13 mouse cellular contexts compared by ENCODE assay signal in genomic region chr8:111835540-111835939, GRCm38 (mm10). TPM values are rescaled to one million over a fixed set of nuclear protein-coding genes. Genes with fewer than 3 reads are reported as not detected.
DNase-seq lines count a peak whose midpoint lies in the region; ATAC-seq lines count a peak whose summit lies in the region.
"Had no signal": no experiment of that assay in that cellular context is flagged by ENCODE, and none has a peak within 500 bp of the region (broad histone marks: within the 10 kb centered on the region; RNA-seq: fewer than 3 reads in every experiment).

No protein-coding gene starts in this region.

- peak; percentile 23 for DNase-seq in adrenal gland, postnatal 14 days
- no peak for DNase-seq in adrenal gland, adult 18-20 months (ENCODE audit: low spot score in 2 of 2)
- DNase-seq in kidney, adult 9 months, result peak; percentile 46
- DNase-seq in adipocyte (ENCODE audit: low spot score), result peak; percentile 47
- DNase-seq in lung, postnatal 10 days, result peak; percentile 51
- no peak for DNase-seq in adrenal gland, postnatal 4 days (ENCODE audit: low spot score in 2 of 2)
- no peak for DNase-seq in urinary bladder, adult 2 months (ENCODE audit: low spot score)
- DNase-seq: adrenal gland, postnatal 10 days; heart, adult 11 months; spleen, adult 18-20 months had no signal

- no peak overlapping the region for H3K4me2 ChIP-seq in kidney, embryonic 14.5 days (replicated peaks; ENCODE audit: low read depth, low read length)
- H3K4me2 ChIP-seq: liver, embryonic 15.5 days had no signal

- WGBS in kidney, embryonic 14.5 days, result 37% methylated on average over 1 of the region's 1 CpGs

- ATAC-seq in kidney, embryonic 14.5 days (ENCODE audit: low FRiP score, low TSS enrichment), result no peak

- H3K4me1 ChIP-seq in kidney, embryonic 14.5 days (ENCODE audit: control insufficient read depth, insufficient read depth, low read length), result peaks cover 20% of the 10 kb centered on the region
- H3K4me1 ChIP-seq: liver, embryonic 15.5 days had no signal

- no peak overlapping the region for H3K9ac ChIP-seq in kidney, embryonic 14.5 days (ENCODE audit: low read depth, low read length)
- H3K9ac ChIP-seq: liver, embryonic 15.5 days had no signal

- H3K4me3 ChIP-seq in kidney, embryonic 14.5 days (ENCODE audit: low read length), result no peak overlapping the region
- H3K4me3 ChIP-seq: liver, embryonic 15.5 days; myocyte had no signal

- H3K27me3 ChIP-seq in kidney, embryonic 14.5 days (ENCODE audit: control insufficient read depth, insufficient read depth, low read length), result no peaks in the 10 kb centered on the region
- H3K27me3 ChIP-seq: liver, embryonic 15.5 days had no signal

- no peak overlapping the region for H3K27ac ChIP-seq in kidney, embryonic 14.5 days (ENCODE audit: low read depth, low read length)
- H3K27ac ChIP-seq: liver, embryonic 15.5 days had no signal

- H3K9me3 ChIP-seq in kidney, embryonic 14.5 days (ENCODE audit: control insufficient read depth, low read length), result no peaks in the 10 kb centered on the region
- H3K9me3 ChIP-seq: liver, embryonic 15.5 days had no signal

- peaks cover 32% of the 10 kb centered on the region for H3K36me3 ChIP-seq in kidney, embryonic 14.5 days (ENCODE audit: control insufficient read depth, insufficient read depth, low read length)

RNA-seq across cellular contexts. Expression of gene Cfdp1, which starts 18.6 kb away (rescaled TPM):
- total RNA-seq in adrenal gland, postnatal 14 days (2021), result 82.4 and 83.1 TPM in 2 replicates
- 10 to 100 TPM; 68.2 to 77.9 TPM for total RNA-seq in adrenal gland, adult 18-20 months (2021)
- 221 and 289 TPM in 2 replicates for polyA plus RNA-seq in kidney, embryonic 14.5 days (2014; fragmentation: Nextera tagmentation; extraction: Ambion mirVana)
- 10 to 100 TPM; 84.4 to 100.0 TPM for total RNA-seq in adrenal gland, postnatal 4 days (2021)
- 58.5 and 65.5 TPM in 2 replicates for polyA plus RNA-seq in urinary bladder, adult 2 months (2012; rRNA removed)

RNA-seq across cellular contexts. Expression of gene Tmem170, which starts 41.0 kb away (rescaled TPM):
- total RNA-seq in adrenal gland, postnatal 14 days (2021), result 5.8 and 6.5 TPM in 2 replicates
- 1 to 10 TPM; 5.6 to 6.6 TPM for total RNA-seq in adrenal gland, adult 18-20 months (2021)
- 10.6 and 11.7 TPM in 2 replicates for polyA plus RNA-seq in kidney, embryonic 14.5 days (2014; fragmentation: Nextera tagmentation; extraction: Ambion mirVana)
- 1 to 10 TPM; 5.9 to 6.1 TPM for total RNA-seq in adrenal gland, postnatal 4 days (2021)
- polyA plus RNA-seq in urinary bladder, adult 2 months (2012; rRNA removed), result 9.1 and 9.6 TPM in 2 replicates

Comparison
In these comparisons a context has a peak if more than half of its experiments do, and no peak if none do; other contexts are left out.
1. DNase-seq: peak in adrenal gland, postnatal 14 days (single experiment), kidney, adult 9 months (single experiment), adipocyte (single experiment) and lung, postnatal 10 days (single experiment); none in adrenal gland, adult 18-20 months (0 of 2), adrenal gland, postnatal 4 days (0 of 2) and urinary bladder, adult 2 months (single experiment).